Mouse (Mus musculus) CH12.LX (cell line): Measurements from ENCODE around the gene Cpz.

Experiments used
- CTCF ChIP-seq, 2 experiments: IDR thresholded peaks in 1 of 2; conservative IDR thresholded peaks in 1 of 2; 2 replicates each; pipeline ENCODE4 v1.5.1; 2011 to 2012; ENCODE audit warnings: low read depth in 2 of 2, low read length in 2 of 2, improper control_type of control experiment in 1 of 2, inconsistent platforms in 1 of 2, mild to moderate bottlenecking in 1 of 2, moderate library complexity in 1 of 2
- ETS1 ChIP-seq: conservative IDR thresholded peaks from 2 replicates; pipeline ENCODE4 v1.6.1; 2012; ENCODE audit warnings: low read depth, mild to moderate bottlenecking, inconsistent platforms, low read length, improper control_type of control experiment, moderate library complexity
- MXI1 ChIP-seq: IDR thresholded peaks from 2 replicates; pipeline ENCODE4 v1.6.1; 2011; ENCODE audit warnings: mild to moderate bottlenecking, low read depth, low read length, improper control_type of control experiment

GRCm38 (mm10) chr5:35454187-35454800, 71.2 kb downstream of the Cpz start:
- no peak for TF ChIP-seq MXI1
- no peak; a peak in 1 of 4 replicates for TF ChIP-seq CTCF (conservative IDR thresholded peaks at IDR 0.05 in 1 of 2, IDR thresholded peaks at IDR 0.05 in 1 of 2; ENCODE audit: low read depth in 2 of 2, low read length in 2 of 2)
- no peak for TF ChIP-seq ETS1
